Mouse (Mus musculus) kidney, postnatal 25 days (tissue): ENCODE measurements around the gene Them7.
A peak's percentile ranks its signal among the peaks of the same experiment; 100 is the strongest.

Experiments used
- DNase-seq, 2 experiments: peaks; one replicate each; pipeline ENCODE4 v3.0.0; 2021; ENCODE audit warnings: mixed read lengths in 2 of 2

Gene Them7

DNA sequence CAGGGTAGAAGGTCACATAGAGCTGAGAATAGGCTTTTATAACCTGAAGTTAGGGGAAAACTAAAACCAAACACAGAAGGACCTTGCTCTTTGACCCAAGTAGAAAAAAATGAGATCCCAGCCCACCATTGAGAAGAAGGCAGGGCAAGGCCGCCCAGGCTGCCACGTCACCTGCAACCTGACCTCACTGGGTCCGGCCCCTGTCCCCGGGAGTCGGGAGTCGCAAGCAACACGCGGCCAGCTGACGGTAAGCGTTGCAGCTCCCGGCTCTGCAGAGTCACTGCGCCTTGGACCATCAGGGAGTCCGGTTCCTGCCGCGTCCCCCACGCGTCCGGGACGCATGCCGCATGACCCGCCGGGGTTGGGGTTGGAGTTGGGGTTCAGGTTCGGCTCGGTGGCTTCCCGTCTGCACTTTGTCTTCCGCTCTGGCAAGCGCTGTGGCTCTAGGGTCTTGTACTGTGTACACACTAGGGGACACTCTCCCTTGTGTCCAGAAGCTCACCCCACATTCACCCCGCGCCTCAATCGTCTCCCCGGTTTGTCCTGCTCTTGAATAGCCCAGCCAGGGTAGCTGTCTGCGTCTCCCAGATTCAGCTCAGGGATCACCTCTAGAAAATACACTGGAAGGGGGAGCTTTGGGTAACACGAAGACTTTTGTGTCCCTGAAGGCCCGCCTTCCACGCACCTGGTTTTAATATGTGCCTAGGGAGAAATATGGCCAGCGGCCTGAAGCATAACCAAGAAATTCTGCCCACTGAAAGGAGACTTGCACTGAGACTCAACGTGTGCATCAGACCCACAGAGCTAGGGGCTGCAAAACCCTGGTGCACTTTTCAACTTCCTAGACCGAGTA, at the start of gene Them7:
TSS of gene Them7 (plus strand) at position 187 of the 853 bp plus-strand sequence.
- peak; percentile 81 to 95 for DNase-seq

DNA sequence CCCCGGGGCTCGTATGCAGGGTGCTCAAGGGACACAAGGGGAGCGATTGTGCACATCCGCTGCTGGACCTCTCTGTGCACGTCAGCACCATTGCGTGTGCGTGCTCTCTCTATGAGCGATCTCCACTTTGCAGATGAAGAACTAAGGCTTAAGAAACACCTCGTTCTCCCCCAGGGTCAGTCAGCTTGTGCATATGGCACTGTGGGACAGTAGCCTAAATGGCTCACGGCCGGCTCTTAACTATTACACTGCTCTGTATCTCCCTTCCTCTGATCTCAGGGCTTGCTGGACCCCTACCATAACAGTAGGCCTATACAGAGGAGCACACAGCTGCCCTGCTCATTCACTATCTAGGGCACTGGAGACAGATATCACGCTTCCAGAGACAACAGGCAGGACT, 45.2 kb upstream of the Them7 start:
- no peak for DNase-seq

DNA sequence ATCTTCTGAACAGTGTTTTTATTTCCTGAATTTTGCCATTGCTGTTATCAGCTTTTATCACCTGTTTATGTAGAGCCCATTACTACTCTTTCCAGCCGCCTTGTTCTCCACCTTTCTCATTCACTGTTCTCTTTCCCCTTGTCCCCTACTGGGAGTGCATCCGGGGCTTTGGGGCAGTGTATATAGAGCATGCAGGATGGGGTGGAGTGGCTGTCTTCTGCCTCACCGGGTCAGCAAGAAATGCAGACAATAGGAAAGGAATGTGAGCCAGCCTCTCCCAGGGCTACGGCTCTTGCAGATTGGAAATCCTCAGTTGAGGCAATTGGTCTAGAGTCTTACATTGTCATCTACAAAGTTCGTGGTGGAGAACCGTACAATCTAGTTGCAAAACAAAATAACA, 41.6 kb upstream of the Them7 start:
- no peak for DNase-seq

GRCm38 (mm10) chr2:105185140-105185539, 39.0 kb upstream of the Them7 start:
- no peak for DNase-seq

- no peak for DNase-seq
Observed at GRCm38 (mm10) chr2:105185768-105186529, 38.2 kb upstream of the Them7 start.

GRCm38 (mm10) chr2:105186591-105186990, 37.5 kb upstream of the Them7 start:
- DNase-seq = no peak

DNA sequence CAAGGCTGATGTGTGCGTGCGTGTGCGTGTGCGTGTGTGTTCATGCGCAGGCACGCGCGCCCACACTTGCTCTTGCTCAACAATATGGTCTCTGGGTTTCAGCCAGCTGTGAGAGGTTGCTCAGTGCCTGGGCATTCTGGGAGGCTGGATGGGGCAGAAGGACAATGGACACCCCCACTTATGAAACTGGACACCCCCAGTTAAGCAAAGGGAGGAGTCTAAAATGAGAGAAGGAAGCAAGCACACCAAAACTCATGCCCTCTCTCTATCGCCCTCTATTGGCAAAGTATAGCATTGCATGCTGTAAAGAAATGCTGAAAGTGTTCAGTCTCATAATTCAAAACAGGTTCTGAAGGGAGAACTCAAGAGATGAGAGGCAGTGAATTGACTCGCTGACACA, 35.9 kb upstream of the Them7 start:
- no peak for DNase-seq

DNA sequence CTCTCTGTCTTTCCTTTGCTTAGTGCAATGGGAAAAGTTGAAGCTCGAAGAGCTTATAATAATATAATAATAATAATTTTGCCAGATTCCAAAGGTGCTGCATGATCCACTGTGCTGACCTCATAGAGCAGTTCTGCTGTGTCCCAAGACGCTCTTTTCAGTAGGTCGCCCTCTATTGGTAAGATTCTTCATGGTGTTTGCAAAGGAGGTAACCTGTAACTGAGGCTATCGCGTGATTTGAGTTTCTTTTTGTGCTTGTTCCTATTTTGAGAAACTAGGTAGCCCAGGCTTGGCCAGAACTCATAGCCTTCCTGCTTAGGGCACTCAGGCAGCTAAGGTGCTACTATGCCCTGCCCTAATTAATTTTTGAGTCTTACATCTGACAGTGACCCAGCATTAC, 34.8 kb upstream of the Them7 start:
- peak in 1 of 2 experiments; percentile 15 for DNase-seq

DNA sequence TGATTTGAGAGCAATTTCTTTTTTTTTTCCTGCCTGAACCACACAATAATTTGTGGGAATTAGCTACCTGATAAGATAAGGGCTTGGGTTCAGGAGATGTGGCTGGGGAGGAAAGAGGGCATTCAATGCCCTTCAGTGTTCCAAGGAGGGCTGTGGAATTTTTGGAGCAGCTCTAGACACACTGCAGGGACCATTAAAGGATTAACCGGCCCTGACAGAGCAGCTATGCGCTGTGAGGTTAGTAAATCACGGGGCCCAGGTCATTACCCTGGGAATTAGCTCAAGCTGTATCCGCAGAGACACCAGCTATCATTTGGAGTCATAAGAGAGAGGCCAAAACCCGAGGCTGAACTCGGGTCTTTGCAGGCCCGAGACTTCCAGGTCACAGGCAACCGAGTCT, 24.0 kb upstream of the Them7 start:
- DNase-seq = no peak

DNA sequence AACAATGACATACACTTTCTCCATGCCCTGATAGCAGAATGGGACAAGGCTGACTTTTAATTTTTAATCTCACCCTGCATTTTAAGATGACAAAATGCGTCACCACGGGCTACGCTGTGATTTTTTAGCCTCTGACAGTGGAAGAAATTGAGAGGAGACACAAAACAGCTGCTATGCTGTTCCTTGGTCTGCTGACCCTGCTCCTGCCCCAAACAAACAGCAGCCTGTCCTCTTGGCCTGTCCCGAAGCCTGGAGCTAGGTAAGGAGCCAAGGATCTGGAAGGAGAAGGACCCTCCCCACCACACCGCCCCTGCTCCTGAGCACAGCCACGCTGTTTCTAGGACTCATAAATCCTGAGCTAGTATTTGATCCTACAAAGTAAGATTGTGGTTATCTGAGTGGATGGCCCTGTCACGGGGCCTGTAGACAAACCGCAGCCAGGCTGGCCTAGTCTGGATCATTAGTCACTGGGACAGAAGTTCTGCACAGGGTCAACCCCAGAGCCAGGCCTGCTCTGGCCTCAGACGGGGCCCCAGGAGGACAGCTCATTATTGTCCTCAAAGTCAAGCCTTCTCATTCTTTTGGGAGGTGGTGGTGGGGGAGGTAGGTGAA, 17.5 kb upstream of the Them7 start:
- peak in 1 of 2 experiments; percentile 49 for DNase-seq

DNA sequence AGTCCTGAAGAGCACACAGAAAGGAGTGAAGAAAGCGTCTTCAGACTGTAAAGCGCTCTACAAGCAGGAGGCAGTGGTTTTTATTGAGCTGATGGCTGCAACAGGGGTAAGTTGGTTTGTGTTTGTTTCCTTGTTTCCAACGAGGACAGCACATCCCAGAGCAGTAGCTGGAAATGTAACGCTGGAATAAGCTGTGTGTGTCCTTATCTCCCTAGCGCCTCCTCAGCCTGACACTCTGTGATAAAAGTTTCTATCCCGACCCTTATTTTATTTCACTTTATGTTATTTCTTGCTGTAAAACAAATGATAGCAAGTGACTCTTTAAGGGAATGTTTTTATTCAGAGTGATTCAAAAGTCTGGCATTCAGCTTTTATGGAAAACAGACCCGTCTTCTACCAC, 11.3 kb upstream of the Them7 start:
- no peak for DNase-seq

GRCm38 (mm10) chr2:105215914-105216313, 8.2 kb upstream of the Them7 start:
- peak in 1 of 2 experiments; percentile 33 for DNase-seq

DNA sequence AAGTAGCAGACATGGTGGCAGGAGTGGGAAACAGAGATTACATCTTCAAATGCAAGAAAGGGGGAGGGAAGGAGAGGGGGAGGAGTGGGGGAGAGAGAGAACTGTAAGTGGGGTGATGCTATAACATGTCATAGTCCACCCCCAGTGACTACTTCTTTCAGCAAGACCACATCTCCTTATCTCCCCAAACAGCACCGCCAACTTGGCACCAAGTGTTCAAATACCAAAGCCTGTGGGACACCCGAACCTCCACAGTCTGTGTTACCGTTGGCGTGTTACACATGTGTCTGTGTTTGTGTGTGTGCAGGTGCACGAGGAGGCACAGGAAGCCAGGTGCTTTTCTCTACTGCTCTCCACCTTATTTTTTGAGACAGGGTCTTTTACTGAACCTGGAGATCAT, 4.9 kb upstream of the Them7 start:
- DNase-seq = no peak

DNA sequence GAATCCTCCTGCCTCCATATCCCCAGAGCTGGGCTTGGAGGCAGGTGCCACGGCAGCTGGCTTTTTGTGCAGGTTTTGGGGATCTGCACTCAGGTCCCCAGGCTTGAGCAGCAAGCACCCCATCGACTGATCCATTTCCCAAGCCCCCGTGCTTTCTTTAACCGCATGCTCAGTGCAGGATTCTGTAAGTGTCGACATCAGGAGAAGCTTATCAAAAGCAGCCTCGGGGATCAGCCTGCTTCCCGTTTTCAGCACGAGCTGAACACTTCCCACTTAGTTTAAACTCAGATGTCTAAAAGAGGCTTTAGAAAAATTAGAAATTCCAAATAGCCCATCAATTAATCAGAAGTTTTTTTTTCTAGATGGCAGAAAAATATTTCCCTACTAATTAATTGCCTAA, 4.5 kb upstream of the Them7 start:
- DNase-seq = no peak

GRCm38 (mm10) chr2:105220738-105221303, 3.3 kb upstream of the Them7 start:
- no peak for DNase-seq

GRCm38 (mm10) chr2:105223606-105224005, 514 bp upstream of the Them7 start:
- DNase-seq = peak; percentile 71 to 84

DNA sequence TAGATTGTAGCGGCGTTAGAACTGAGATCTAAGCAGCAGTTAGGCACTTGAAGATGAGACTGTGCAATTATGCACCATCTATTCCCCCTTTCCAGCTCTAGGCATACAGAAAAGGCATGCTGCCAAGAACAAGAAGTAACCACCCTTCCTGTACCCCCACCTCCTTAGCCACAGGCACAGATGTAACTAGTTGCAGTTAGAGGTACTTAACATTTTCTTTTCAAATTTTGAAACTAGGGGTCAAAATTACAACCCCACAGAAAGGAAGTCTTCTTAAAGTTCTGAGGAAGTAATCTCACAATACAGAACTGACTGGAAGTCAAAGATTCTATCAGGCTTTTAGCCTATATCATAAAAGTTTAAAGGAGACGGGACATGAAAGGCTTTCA, 861 bp downstream of the Them7 start:
- DNase-seq = no peak

- DNase-seq = no peak
Observed at GRCm38 (mm10) chr2:105226297-105226958, 2.3 kb downstream of the Them7 start.

DNA sequence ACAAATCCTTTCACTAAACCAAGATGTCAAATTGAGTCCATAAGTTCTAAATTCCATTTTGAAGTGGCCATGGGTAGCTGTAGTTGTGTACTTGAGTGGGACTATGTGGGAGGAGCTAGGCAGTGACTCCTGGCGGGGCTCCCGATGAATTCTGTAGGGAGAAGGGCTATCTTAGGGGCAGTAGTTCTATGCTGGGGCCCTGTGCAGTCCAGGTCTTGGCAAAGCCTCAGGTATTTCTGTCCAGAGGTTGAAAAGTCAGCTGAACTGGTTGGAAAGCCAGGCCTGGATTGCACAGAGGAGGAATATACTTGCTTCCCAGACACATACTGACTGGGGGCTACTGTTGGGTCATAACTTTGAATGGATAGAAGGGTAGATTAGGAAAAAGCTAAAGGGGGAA, 4.3 kb downstream of the Them7 start:
- peak; percentile 75 to 85 for DNase-seq

GRCm38 (mm10) chr2:105230333-105230732, 6.2 kb downstream of the Them7 start:
- DNase-seq = peak; percentile 69 to 81

- DNase-seq = no peak
Observed at GRCm38 (mm10) chr2:105232386-105232785, 8.3 kb downstream of the Them7 start.

- DNase-seq = no peak
Observed at GRCm38 (mm10) chr2:105234278-105234677, 10.2 kb downstream of the Them7 start.
